In genomic region chr5:106824716-106825115, GRCm38 (mm10) we compare ENCODE assay signal across 11 mouse cellular contexts.
DNase-seq lines count a peak whose midpoint lies in the region; ATAC-seq and TF ChIP-seq lines count a peak whose summit lies in the region.
"Had no signal": no experiment of that assay in that cellular context is flagged by ENCODE, and none has a peak within 500 bp of the region (broad histone marks: within the 10 kb centered on the region; RNA-seq: fewer than 3 reads in every experiment).

No protein-coding gene starts in this region.

- no peak for DNase-seq in heart, adult 18-20 months
- no peak for DNase-seq in lung, embryonic 14.5 days
- DNase-seq in lung, postnatal 36 days = no peak
- peak; percentile 32 for DNase-seq in hindbrain, embryonic 14.5 days (ENCODE audit: low spot score)
- no peak for DNase-seq in retina, embryonic 14.5 days (ENCODE audit: low spot score)
- no peak for DNase-seq in left cerebral cortex, adult 11 months (ENCODE audit: low spot score)
- DNase-seq: gastrocnemius, postnatal 14 days; kidney, adult 11 months had no signal

- peak overlapping the region; percentile 75 for H3K4me2 ChIP-seq in heart, embryonic 13.5 days
- peak overlapping the region; percentile 66 for H3K4me2 ChIP-seq in lung, embryonic 14.5 days
- H3K4me2 ChIP-seq in hindbrain, embryonic 14.5 days (replicated peaks) = peak overlapping the region; percentile 67
- H3K4me2 ChIP-seq in neural tube, embryonic 15.5 days = peak overlapping the region; percentile 79

- H3K4me1 ChIP-seq in heart, embryonic 13.5 days = peaks cover 9% of the 10 kb centered on the region; the same call in 1 of the 2 replicates
- peaks cover 7% of the 10 kb centered on the region; the same call in 1 of the 2 replicates for H3K4me1 ChIP-seq in lung, embryonic 14.5 days (ENCODE audit: insufficient read depth)
- peaks cover 6% of the 10 kb centered on the region for H3K4me1 ChIP-seq in hindbrain, embryonic 14.5 days (replicated peaks; ENCODE audit: control insufficient read depth, insufficient read depth, low read length)
- peaks cover 17% of the 10 kb centered on the region for H3K4me1 ChIP-seq in neural tube, embryonic 15.5 days

- no peaks in the 10 kb centered on the region for H3K36me3 ChIP-seq in heart, embryonic 13.5 days
- H3K36me3 ChIP-seq in lung, embryonic 14.5 days (ENCODE audit: insufficient read depth) = no peaks in the 10 kb centered on the region
- H3K36me3 ChIP-seq in hindbrain, embryonic 14.5 days (replicated peaks; ENCODE audit: control insufficient read depth, insufficient read depth) = no peaks in the 10 kb centered on the region
- H3K36me3 ChIP-seq in neural tube, embryonic 15.5 days = no peaks in the 10 kb centered on the region

- no peaks in the 10 kb centered on the region for H3K9me3 ChIP-seq in heart, embryonic 13.5 days
- H3K9me3 ChIP-seq in lung, embryonic 14.5 days (ENCODE audit: low read depth, low read length) = no peaks in the 10 kb centered on the region
- H3K9me3 ChIP-seq in hindbrain, embryonic 14.5 days (ENCODE audit: control insufficient read depth, low read length) = no peaks in the 10 kb centered on the region
- H3K9me3 ChIP-seq in neural tube, embryonic 15.5 days (replicated peaks) = no peaks in the 10 kb centered on the region

- ATAC-seq in heart, embryonic 13.5 days (ENCODE audit: extremely low read depth, insufficient number of reproducible peaks, low FRiP score, low TSS enrichment) = no peak
- ATAC-seq in lung, embryonic 14.5 days (ENCODE audit: insufficient read depth) = no peak
- no peak for ATAC-seq in hindbrain, embryonic 14.5 days (ENCODE audit: low FRiP score)
- no peak for ATAC-seq in neural tube, embryonic 15.5 days (ENCODE audit: low FRiP score)
- ATAC-seq: Patski had no signal

- no peak for TF ChIP-seq CTCF in lung, embryonic 14.5 days (IDR thresholded peaks at IDR 0.05; ENCODE audit: low read depth)

- H3K27ac ChIP-seq in heart, embryonic 13.5 days (replicated peaks) = no peak overlapping the region
- no peak overlapping the region for H3K27ac ChIP-seq in lung, embryonic 14.5 days (ENCODE audit: low read depth)
- H3K27ac ChIP-seq in hindbrain, embryonic 14.5 days = peak overlapping the region; percentile 54
- H3K27ac ChIP-seq in neural tube, embryonic 15.5 days (replicated peaks) = peak overlapping the region; percentile 72; the same call in 1 of the 2 replicates

- peaks cover 10% of the 10 kb centered on the region; the same call in 1 of the 2 replicates for H3K27me3 ChIP-seq in heart, embryonic 13.5 days (replicated peaks)
- no peaks in the 10 kb centered on the region for H3K27me3 ChIP-seq in lung, embryonic 14.5 days (ENCODE audit: insufficient read depth, low read length)
- no peaks in the 10 kb centered on the region for H3K27me3 ChIP-seq in hindbrain, embryonic 14.5 days (ENCODE audit: control insufficient read depth, insufficient read depth, low read length)
- H3K27me3 ChIP-seq in neural tube, embryonic 15.5 days (replicated peaks) = no peaks in the 10 kb centered on the region

- H3K4me3 ChIP-seq in heart, embryonic 13.5 days = peak overlapping the region; percentile 48
- peak overlapping the region; percentile 33 for H3K4me3 ChIP-seq in lung, embryonic 14.5 days (ENCODE audit: low read depth, low read length)
- H3K4me3 ChIP-seq in hindbrain, embryonic 14.5 days (replicated peaks; ENCODE audit: low read length) = peak overlapping the region; percentile 32
- no peak overlapping the region for H3K4me3 ChIP-seq in neural tube, embryonic 15.5 days (replicated peaks)

- WGBS in heart, embryonic 13.5 days = 77% methylated on average over 5 of the region's 5 CpGs
- WGBS in lung, embryonic 14.5 days = 71% methylated on average over 5 of the region's 5 CpGs
- 63% methylated on average over 5 of the region's 5 CpGs for WGBS in hindbrain, embryonic 14.5 days
- WGBS in neural tube, embryonic 15.5 days = 60% methylated on average over 5 of the region's 5 CpGs

- H3K9ac ChIP-seq in heart, embryonic 13.5 days = no peak overlapping the region; the same call in 1 of the 2 replicates
- no peak overlapping the region for H3K9ac ChIP-seq in lung, embryonic 14.5 days
- peak overlapping the region; percentile 47 for H3K9ac ChIP-seq in hindbrain, embryonic 14.5 days
- H3K9ac ChIP-seq in neural tube, embryonic 15.5 days (replicated peaks) = peak overlapping the region; percentile 49; the same call in 1 of the 2 replicates

Comparison
In these comparisons a context has a peak if more than half of its experiments do, and no peak if none do; other contexts are left out.
1. H3K27ac ChIP-seq: peak in hindbrain, embryonic 14.5 days (single experiment) and neural tube, embryonic 15.5 days (single experiment); none in heart, embryonic 13.5 days (single experiment) and lung, embryonic 14.5 days (single experiment).
2. H3K9ac ChIP-seq: peak in hindbrain, embryonic 14.5 days (single experiment) and neural tube, embryonic 15.5 days (single experiment); none in heart, embryonic 13.5 days (single experiment) and lung, embryonic 14.5 days (single experiment).
3. Peak in every context shown above with its lines, with median percentiles within 50 percentile points of each other: H3K4me2 ChIP-seq.